24 mouse cellular contexts compared by ENCODE assay signal in genomic region chr15:78959537-78959936, GRCm38 (mm10). TPM values are rescaled to one million over a fixed set of nuclear protein-coding genes. Genes with fewer than 3 reads are reported as not detected.
DNase-seq lines count a peak whose midpoint lies in the region; ATAC-seq and TF ChIP-seq lines count a peak whose summit lies in the region.
"Had no signal": no experiment of that assay in that cellular context is flagged by ENCODE, and none has a peak within 500 bp of the region (broad histone marks: within the 10 kb centered on the region; RNA-seq: fewer than 3 reads in every experiment).

No protein-coding gene starts in this region.

- no peaks in the 10 kb centered on the region for H3K36me3 ChIP-seq in stomach, embryonic 14.5 days (ENCODE audit: control insufficient read depth, insufficient read depth, low read length)
- no peaks in the 10 kb centered on the region for H3K36me3 ChIP-seq in stomach, postnatal 0 days (ENCODE audit: control insufficient read depth, insufficient read depth, low read length)
- H3K36me3 ChIP-seq in intestine, embryonic 16.5 days (ENCODE audit: control insufficient read depth, insufficient read depth, low read length) = no peaks in the 10 kb centered on the region
- H3K36me3 ChIP-seq in stomach, embryonic 16.5 days (ENCODE audit: control insufficient read depth, insufficient read depth, low read length) = no peaks in the 10 kb centered on the region
- H3K36me3 ChIP-seq: G1E had no signal

- DNase-seq in stomach, postnatal 0 days (ENCODE audit: low spot score) = no peak
- DNase-seq in R1 (ENCODE audit: low read depth, low spot score) = peak; percentile 37
- DNase-seq in ovary, postnatal 36 days (ENCODE audit: low spot score) = no peak
- DNase-seq in embryo, embryonic 11 days = no peak
- DNase-seq: cerebellum, adult 11 months; cerebellum, adult 2 months; cerebellum, postnatal 25 days; kidney, adult 11 months had no signal

- no peak for TF ChIP-seq EP300 in stomach, postnatal 0 days (optimal IDR thresholded peaks at IDR 0.05)

- H3K27me3 ChIP-seq in stomach, embryonic 14.5 days (ENCODE audit: control insufficient read depth, insufficient read depth, low read length) = no peaks in the 10 kb centered on the region
- H3K27me3 ChIP-seq in stomach, postnatal 0 days (ENCODE audit: control insufficient read depth, insufficient read depth, low read length) = no peaks in the 10 kb centered on the region
- no peaks in the 10 kb centered on the region for H3K27me3 ChIP-seq in intestine, embryonic 16.5 days (replicated peaks; ENCODE audit: control insufficient read depth, insufficient read depth, low read length)
- H3K27me3 ChIP-seq in stomach, embryonic 16.5 days (ENCODE audit: control insufficient read depth, insufficient read depth, low read length) = no peaks in the 10 kb centered on the region
- H3K27me3 ChIP-seq: embryonic facial prominence, embryonic 13.5 days; forebrain, embryonic 13.5 days; hindbrain, embryonic 13.5 days; Patski had no signal

- 0 out of 2 replicates have a peak, but pooled peaks have one; percentile 29 for ATAC-seq in stomach, embryonic 14.5 days (ENCODE audit: insufficient number of reproducible peaks, insufficient read depth, low FRiP score, low read depth)
- ATAC-seq in stomach, postnatal 0 days (ENCODE audit: low FRiP score, low TSS enrichment) = no peak
- peak; percentile 76 for ATAC-seq in intestine, embryonic 16.5 days
- ATAC-seq in stomach, embryonic 16.5 days (ENCODE audit: insufficient read depth, low FRiP score) = peak; percentile 39; the same call in 1 of the 2 replicates
- ATAC-seq in erythroblast, adult 5-6 weeks (replicated peaks; ENCODE audit: low FRiP score, poor library complexity, severe bottlenecking) = no peak
- ATAC-seq: CD4-positive, CD25-positive, alpha-beta regulatory T cell, adult 4 months; forebrain, embryonic 13.5 days; forebrain, embryonic 16.5 days; hindbrain, embryonic 16.5 days had no signal

- no peaks in the 10 kb centered on the region for H3K9me3 ChIP-seq in stomach, embryonic 14.5 days (ENCODE audit: control insufficient read depth, low read depth, low read length)
- no peaks in the 10 kb centered on the region for H3K9me3 ChIP-seq in stomach, postnatal 0 days (ENCODE audit: control insufficient read depth, low read length)
- no peaks in the 10 kb centered on the region for H3K9me3 ChIP-seq in intestine, embryonic 16.5 days (ENCODE audit: control insufficient read depth, low read length)
- no peaks in the 10 kb centered on the region for H3K9me3 ChIP-seq in stomach, embryonic 16.5 days (replicated peaks; ENCODE audit: control insufficient read depth, low read length)
- H3K9me3 ChIP-seq: embryonic facial prominence, embryonic 10.5 days; embryonic facial prominence, embryonic 13.5 days; forebrain, embryonic 10.5 days; forebrain, embryonic 13.5 days; G1E; hindbrain, embryonic 13.5 days had no signal

- H3K4me1 ChIP-seq in stomach, embryonic 14.5 days (ENCODE audit: control insufficient read depth, insufficient read depth, low read length) = peaks cover 6% of the 10 kb centered on the region; the same call in 1 of the 2 replicates
- H3K4me1 ChIP-seq in stomach, postnatal 0 days (replicated peaks; ENCODE audit: control insufficient read depth, insufficient read depth) = no peaks in the 10 kb centered on the region
- H3K4me1 ChIP-seq in intestine, embryonic 16.5 days (ENCODE audit: control insufficient read depth, insufficient read depth, low read length) = peaks cover 7% of the 10 kb centered on the region; the same call in 1 of the 2 replicates
- H3K4me1 ChIP-seq in stomach, embryonic 16.5 days (ENCODE audit: control insufficient read depth, insufficient read depth, low read length) = peaks cover 8% of the 10 kb centered on the region; the same call in 1 of the 2 replicates
- H3K4me1 ChIP-seq: hindbrain, embryonic 13.5 days had no signal

- no peak for TF ChIP-seq CTCF in stomach, postnatal 0 days (IDR thresholded peaks at IDR 0.05; ENCODE audit: low read depth)

- no peak overlapping the region for H3K4me2 ChIP-seq in stomach, embryonic 14.5 days (replicated peaks; ENCODE audit: low read depth, low read length)
- no peak overlapping the region for H3K4me2 ChIP-seq in stomach, postnatal 0 days (replicated peaks; ENCODE audit: low read depth)
- H3K4me2 ChIP-seq in intestine, embryonic 16.5 days (ENCODE audit: low read depth, low read length) = no peak overlapping the region
- H3K4me2 ChIP-seq in stomach, embryonic 16.5 days (ENCODE audit: low read depth, low read length) = no peak overlapping the region; the same call in 1 of the 2 replicates
- H3K4me2 ChIP-seq: embryonic facial prominence, embryonic 13.5 days; forebrain, embryonic 13.5 days; heart, embryonic 11.5 days; hindbrain, embryonic 13.5 days had no signal

- H3K27ac ChIP-seq in stomach, embryonic 14.5 days (ENCODE audit: low read length) = no peak overlapping the region
- H3K27ac ChIP-seq in stomach, postnatal 0 days (replicated peaks) = no peak overlapping the region
- no peak overlapping the region for H3K27ac ChIP-seq in intestine, embryonic 16.5 days (ENCODE audit: low read length)
- no peak overlapping the region for H3K27ac ChIP-seq in stomach, embryonic 16.5 days (ENCODE audit: low read length)
- H3K27ac ChIP-seq: embryonic facial prominence, embryonic 10.5 days; embryonic facial prominence, embryonic 13.5 days; forebrain, embryonic 10.5 days; forebrain, embryonic 13.5 days; heart, adult 2 months; hindbrain, embryonic 13.5 days had no signal

- WGBS in stomach, embryonic 14.5 days = 73% methylated on average over 11 of the region's 11 CpGs
- WGBS in stomach, postnatal 0 days = 76% methylated on average over 11 of the region's 11 CpGs
- WGBS in intestine, embryonic 16.5 days = 68% methylated on average over 11 of the region's 11 CpGs
- 73% methylated on average over 11 of the region's 11 CpGs for WGBS in stomach, embryonic 16.5 days

- H3K4me3 ChIP-seq in stomach, embryonic 14.5 days (ENCODE audit: low read depth, low read length) = no peak overlapping the region
- H3K4me3 ChIP-seq in stomach, postnatal 0 days (ENCODE audit: low read depth, low read length) = no peak overlapping the region
- no peak overlapping the region for H3K4me3 ChIP-seq in intestine, embryonic 16.5 days (ENCODE audit: low read length)
- H3K4me3 ChIP-seq in stomach, embryonic 16.5 days (replicated peaks; ENCODE audit: low read length) = no peak overlapping the region
- H3K4me3 ChIP-seq: embryonic facial prominence, embryonic 10.5 days; embryonic facial prominence, embryonic 13.5 days; forebrain, embryonic 10.5 days; forebrain, embryonic 13.5 days; heart, adult 2 months; hindbrain, embryonic 13.5 days had no signal

- H3K9ac ChIP-seq in stomach, embryonic 14.5 days (replicated peaks; ENCODE audit: low read depth, low read length) = no peak overlapping the region
- H3K9ac ChIP-seq in stomach, postnatal 0 days (ENCODE audit: low read length) = no peak overlapping the region
- H3K9ac ChIP-seq in intestine, embryonic 16.5 days (ENCODE audit: low read depth, low read length) = no peak overlapping the region
- H3K9ac ChIP-seq in stomach, embryonic 16.5 days (ENCODE audit: low read length) = no peak overlapping the region
- H3K9ac ChIP-seq: embryonic facial prominence, embryonic 13.5 days; forebrain, embryonic 13.5 days; hindbrain, embryonic 13.5 days had no signal

RNA-seq across cellular contexts. Expression of gene Triobp, which starts 12.0 kb away (rescaled TPM):
- polyA plus RNA-seq in stomach, embryonic 14.5 days (2014; fragmentation: Nextera tagmentation; extraction: Ambion mirVana) = 50.2 TPM in 2 replicates
- polyA plus RNA-seq in stomach, postnatal 0 days (2015; fragmentation: Nextera tagmentation; extraction: Ambion mirVana) = 22.4 and 30.6 TPM in 2 replicates
- 54.3 and 58.7 TPM in 2 replicates for polyA plus RNA-seq in intestine, embryonic 16.5 days (2015; fragmentation: Nextera tagmentation; extraction: Ambion mirVana)
- polyA plus RNA-seq in stomach, embryonic 16.5 days (2015; fragmentation: Nextera tagmentation; extraction: Ambion mirVana) = 54.2 and 63.6 TPM in 2 replicates
- total RNA-seq in erythroblast, adult 5-6 weeks (2015; ENCODE audit: low replicate concordance) = 42.6 and 43.6 TPM in 2 replicates
- 16.3 and 20.9 TPM in 2 replicates for total RNA-seq in erythroblast, adult 5-6 weeks (2017; ENCODE audit: low replicate concordance)

RNA-seq across cellular contexts. Expression of gene Nol12, which starts 24.8 kb away (rescaled TPM):
- 45.9 and 56.7 TPM in 2 replicates for polyA plus RNA-seq in stomach, embryonic 14.5 days (2014; fragmentation: Nextera tagmentation; extraction: Ambion mirVana)
- 32.3 and 36.4 TPM in 2 replicates for polyA plus RNA-seq in stomach, postnatal 0 days (2015; fragmentation: Nextera tagmentation; extraction: Ambion mirVana)
- 38.1 and 43.7 TPM in 2 replicates for polyA plus RNA-seq in intestine, embryonic 16.5 days (2015; fragmentation: Nextera tagmentation; extraction: Ambion mirVana)
- polyA plus RNA-seq in stomach, embryonic 16.5 days (2015; fragmentation: Nextera tagmentation; extraction: Ambion mirVana) = 45.6 and 46.9 TPM in 2 replicates
- 1.5 and 6.1 TPM in 2 replicates for total RNA-seq in erythroblast, adult 5-6 weeks (2015; ENCODE audit: low replicate concordance)
- total RNA-seq in erythroblast, adult 5-6 weeks (2017; ENCODE audit: low replicate concordance) = 7.6 and 10.7 TPM in 2 replicates

RNA-seq across cellular contexts. Expression of gene Lgals1, which starts 33.0 kb away (rescaled TPM):
- polyA plus RNA-seq in stomach, embryonic 14.5 days (2014; fragmentation: Nextera tagmentation; extraction: Ambion mirVana) = 1,620 and 1,697 TPM in 2 replicates
- polyA plus RNA-seq in stomach, postnatal 0 days (2015; fragmentation: Nextera tagmentation; extraction: Ambion mirVana) = 1,326 and 1,632 TPM in 2 replicates
- 865 and 927 TPM in 2 replicates for polyA plus RNA-seq in intestine, embryonic 16.5 days (2015; fragmentation: Nextera tagmentation; extraction: Ambion mirVana)
- 1,528 and 1,531 TPM in 2 replicates for polyA plus RNA-seq in stomach, embryonic 16.5 days (2015; fragmentation: Nextera tagmentation; extraction: Ambion mirVana)
- 46.1 and 56.2 TPM in 2 replicates for total RNA-seq in erythroblast, adult 5-6 weeks (2015; ENCODE audit: low replicate concordance)
- total RNA-seq in erythroblast, adult 5-6 weeks (2017; ENCODE audit: low replicate concordance) = 77.5 and 79.0 TPM in 2 replicates

RNA-seq across cellular contexts. Expression of gene Pdxp, which starts 45.8 kb away (rescaled TPM):
- polyA plus RNA-seq in stomach, embryonic 14.5 days (2014; fragmentation: Nextera tagmentation; extraction: Ambion mirVana) = 15.7 and 17.9 TPM in 2 replicates
- polyA plus RNA-seq in stomach, postnatal 0 days (2015; fragmentation: Nextera tagmentation; extraction: Ambion mirVana) = 4.1 and 4.3 TPM in 2 replicates
- 2.2 and 6.4 TPM in 2 replicates for polyA plus RNA-seq in intestine, embryonic 16.5 days (2015; fragmentation: Nextera tagmentation; extraction: Ambion mirVana)
- 5.1 and 5.9 TPM in 2 replicates for polyA plus RNA-seq in stomach, embryonic 16.5 days (2015; fragmentation: Nextera tagmentation; extraction: Ambion mirVana)
- total RNA-seq in erythroblast, adult 5-6 weeks (2015; ENCODE audit: low replicate concordance) = 2.7 and 9.4 TPM in 2 replicates
- total RNA-seq in erythroblast, adult 5-6 weeks (2017; ENCODE audit: low replicate concordance) = not detected in 2 replicates

RNA-seq across cellular contexts. Expression of gene Sh3bp1, which starts 60.0 kb away (rescaled TPM):
- 43.5 and 51.4 TPM in 2 replicates for polyA plus RNA-seq in stomach, embryonic 14.5 days (2014; fragmentation: Nextera tagmentation; extraction: Ambion mirVana)
- polyA plus RNA-seq in stomach, postnatal 0 days (2015; fragmentation: Nextera tagmentation; extraction: Ambion mirVana) = 22.7 and 27.4 TPM in 2 replicates
- 21.5 and 23.3 TPM in 2 replicates for polyA plus RNA-seq in intestine, embryonic 16.5 days (2015; fragmentation: Nextera tagmentation; extraction: Ambion mirVana)
- 42.1 and 44.5 TPM in 2 replicates for polyA plus RNA-seq in stomach, embryonic 16.5 days (2015; fragmentation: Nextera tagmentation; extraction: Ambion mirVana)
- total RNA-seq in erythroblast, adult 5-6 weeks (2015; ENCODE audit: low replicate concordance) = 13.6 and 15.2 TPM in 2 replicates
- total RNA-seq in erythroblast, adult 5-6 weeks (2017; ENCODE audit: low replicate concordance) = 4.5 and 8.8 TPM in 2 replicates

Comparison
In these comparisons a context has a peak if more than half of its experiments do, and no peak if none do; other contexts are left out.
1. ATAC-seq: peak in stomach, embryonic 14.5 days (single experiment), intestine, embryonic 16.5 days (single experiment) and stomach, embryonic 16.5 days (single experiment); none in stomach, postnatal 0 days (single experiment) and erythroblast, adult 5-6 weeks (single experiment).